Mouse (Mus musculus) layer of hippocampus, postnatal 36 days (tissue): ENCODE measurements around the gene Entpd4b. TPM values are rescaled to one million over a fixed set of nuclear protein-coding genes. Genes with fewer than 3 reads are reported as not detected.
"Not testable (repeated sequence)": the region's sequence is repeated elsewhere in the genome, so short reads cannot be mapped to it uniquely, and the experiment has no call there.

ENCODE experiments used
- DNase-seq, 2 experiments: peaks; one replicate each; pipeline ENCODE4 v3.0.0; 2022
- total RNA-seq, 2 experiments: library from RNA; stranded (reverse); gene quantifications; 2 replicates each; pipeline ENCODE4 v1.2.3; 2021

The Entpd4b gene
- 10 to 100 TPM; 31.6 to 31.9 TPM for total RNA-seq

- DNase-seq = not testable (repeated sequence)
Observed at GRCm38 (mm10) chr14:69555110-69555831, at the start of gene Entpd4b. TSS of gene Entpd4b (plus strand) at chr14:69555424.

- DNase-seq = not testable (repeated sequence)
Observed at GRCm38 (mm10) chr14:69507000-69507399, 48.2 kb upstream of the Entpd4b start.

- DNase-seq = not testable (repeated sequence)
Observed at GRCm38 (mm10) chr14:69512449-69512848, 42.8 kb upstream of the Entpd4b start, which contains the start of gene Gm27179. TSS of gene Gm27179 (minus strand) at chr14:69512549.

- not testable (repeated sequence) for DNase-seq
Observed at GRCm38 (mm10) chr14:69520810-69521209, 34.4 kb upstream of the Entpd4b start.

- DNase-seq = not testable (repeated sequence)
Observed at GRCm38 (mm10) chr14:69523001-69523400, 32.2 kb upstream of the Entpd4b start.

- DNase-seq = not testable (repeated sequence)
Observed at GRCm38 (mm10) chr14:69526202-69526601, 29.0 kb upstream of the Entpd4b start.

- DNase-seq = not testable (repeated sequence)
Observed at GRCm38 (mm10) chr14:69536539-69536938, 18.7 kb upstream of the Entpd4b start.

GRCm38 (mm10) chr14:69540113-69540512, 15.1 kb upstream of the Entpd4b start:
- DNase-seq = not testable (repeated sequence)

GRCm38 (mm10) chr14:69542695-69543094, 12.5 kb upstream of the Entpd4b start:
- DNase-seq = not testable (repeated sequence)

GRCm38 (mm10) chr14:69544033-69544432, 11.2 kb upstream of the Entpd4b start:
- DNase-seq = not testable (repeated sequence)

GRCm38 (mm10) chr14:69545052-69545451, 10.2 kb upstream of the Entpd4b start:
- not testable (repeated sequence) for DNase-seq

GRCm38 (mm10) chr14:69547310-69547709, 7.9 kb upstream of the Entpd4b start:
- DNase-seq = not testable (repeated sequence)

- not testable (repeated sequence) for DNase-seq
Observed at GRCm38 (mm10) chr14:69556820-69557219, 1.6 kb downstream of the Entpd4b start.

- DNase-seq = not testable (repeated sequence)
Observed at GRCm38 (mm10) chr14:69557550-69557949, 2.3 kb downstream of the Entpd4b start.

Other genes with a start within 250 kb of the Entpd4b start
- gene Gm16867, start 52.1 kb upstream of the Entpd4b start, total RNA-seq = 1 to 10 TPM; 4.3 to 5.1 TPM
- not detected for gene Gm27179, start 42.9 kb upstream of the Entpd4b start, total RNA-seq